Mouse (Mus musculus) stomach, embryonic 14.5 days (tissue): ENCODE results near the gene Armc7. TPM values are rescaled to one million over a fixed set of nuclear protein-coding genes. Genes with fewer than 3 reads are reported as not detected.
"Not testable (repeated sequence)": the region's sequence is repeated elsewhere in the genome, so short reads cannot be mapped to it uniquely, and the experiment has no call there.

Source experiments
- ATAC-seq: fragments of 200-750 bp; cut with Nextera tagmentation; 2 replicates; pipeline ENCODE4 v1.8.0; 2017; ENCODE audit warnings: low read depth, moderate TSS enrichment; ENCODE audit not compliant: insufficient number of reproducible peaks, insufficient read depth, low FRiP score
- H3K27ac ChIP-seq: fragments of 300-500 bp; sonication (generic); 2 replicates; pipeline ENCODE4 v1.5.1; 2014; ENCODE audit warnings: mild to moderate bottlenecking, low read length, moderate library complexity, mixed read lengths
- H3K27me3 ChIP-seq: fragments of 300-500 bp; sonication (generic); 2 replicates; pipeline ENCODE4 v1.6.1; 2014; ENCODE audit warnings: low read length, control low read depth, mixed read lengths; ENCODE audit not compliant: control insufficient read depth, insufficient read depth
- H3K36me3 ChIP-seq: fragments of 300-500 bp; sonication (generic); 2 replicates; pipeline ENCODE4 v1.6.1; 2014; ENCODE audit warnings: mild to moderate bottlenecking, control low read depth, low read length, moderate library complexity, mixed read lengths; ENCODE audit not compliant: control insufficient read depth, insufficient read depth
- H3K4me1 ChIP-seq: fragments of 300-500 bp; sonication (generic); 2 replicates; pipeline ENCODE4 v1.6.1; 2014; ENCODE audit warnings: low read length, control low read depth, mixed read lengths; ENCODE audit not compliant: control insufficient read depth, insufficient read depth
- H3K4me2 ChIP-seq: fragments of 300-500 bp; sonication (generic); replicated peaks from 2 replicates; pipeline ENCODE4 v1.6.1; 2014; ENCODE audit warnings: low read depth, low read length, control low read depth
- H3K4me3 ChIP-seq: fragments of 300-500 bp; sonication (generic); 2 replicates; pipeline ENCODE4 v1.5.1; 2014; ENCODE audit warnings: low read depth, low read length, control low read depth
- H3K9ac ChIP-seq: fragments of 300-500 bp; sonication (generic); replicated peaks from 2 replicates; pipeline ENCODE4 v1.6.1; 2014; ENCODE audit warnings: low read depth, mild to moderate bottlenecking, control low read depth, low read length, moderate library complexity, mixed read lengths
- H3K9me3 ChIP-seq: fragments of 300-500 bp; sonication (generic); 2 replicates; pipeline ENCODE4 v1.6.1; 2016; ENCODE audit warnings: low read depth, low read length, control low read depth; ENCODE audit not compliant: control insufficient read depth
- WGBS: fragments of 180-500 bp; shearing (Covaris S2); extraction: QIAGEN DNeasy Blood & Tissue Kit; methylation state at CpG from one replicate; pipeline ENCODE4 v1.1.7; 2014; 5-methylcytosine and 5-hydroxymethylcytosine counted together
- polyA plus RNA-seq: library from polyadenylated mRNA; unstranded; fragments of >200 nt; fragmentation: Nextera tagmentation; extraction: Ambion mirVana; gene quantifications from 2 replicates; pipeline ENCODE4 v1.2.1, GENCODE M21; 2014

The Armc7 gene
- polyA plus RNA-seq, 1 experiment from 2014 or later, result 8.0 TPM

DNA sequence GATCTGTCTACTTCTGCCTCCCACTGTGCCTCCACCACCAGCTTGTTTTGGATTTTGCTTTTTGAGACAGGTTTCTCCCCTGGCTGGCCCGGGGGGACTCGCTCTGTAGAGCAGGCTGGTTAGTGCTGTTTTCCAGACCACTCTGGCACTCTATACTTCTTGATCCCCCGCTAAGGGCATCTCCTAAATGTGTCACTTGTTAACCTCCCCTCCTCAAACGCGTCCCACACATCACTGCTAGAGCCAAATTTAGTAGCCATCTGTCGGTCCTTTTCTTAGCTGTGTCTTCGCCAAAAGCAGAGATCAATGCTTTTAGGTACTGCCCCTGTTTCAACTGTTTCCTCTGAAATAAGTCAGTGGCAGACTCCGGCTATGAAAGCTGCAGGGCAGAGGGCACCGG, 43.2 kb downstream of the Armc7 start:
- no peaks in the 10 kb centered on the region for H3K9me3 ChIP-seq
- no peak overlapping the region for H3K4me3 ChIP-seq
- H3K9ac ChIP-seq, result no peak overlapping the region
- H3K36me3 ChIP-seq, result peaks cover 4% of the 10 kb centered on the region
- 56% methylated on average over 9 of the region's 9 CpGs for WGBS
- no peak overlapping the region for H3K27ac ChIP-seq
- 0 out of 2 replicates have a peak, but pooled peaks cover 3% of the 10 kb centered on the region for H3K4me1 ChIP-seq
- no peak for ATAC-seq
- no peak overlapping the region for H3K4me2 ChIP-seq
- no peaks in the 10 kb centered on the region for H3K27me3 ChIP-seq

DNA sequence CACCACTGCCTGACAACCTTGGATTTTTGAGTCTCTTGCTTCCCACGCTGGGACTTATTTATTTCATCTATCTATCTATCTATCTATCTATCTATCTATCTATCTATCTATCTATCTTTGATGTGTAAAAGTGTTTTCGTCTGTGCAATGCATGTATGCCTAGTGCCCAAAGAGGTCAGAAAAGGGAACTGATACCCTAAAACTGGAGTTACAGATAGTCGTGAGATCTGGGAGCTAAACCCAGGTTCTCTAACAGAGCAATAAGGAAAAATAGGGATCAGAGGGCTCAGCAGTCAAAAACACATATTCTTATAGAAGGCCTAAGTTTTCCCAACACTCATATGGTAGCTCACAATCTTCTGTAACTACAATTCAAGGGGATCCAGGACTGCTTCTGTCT, 44.1 kb downstream of the Armc7 start:
- peaks cover 12% of the 10 kb centered on the region for H3K36me3 ChIP-seq
- no peaks in the 10 kb centered on the region for H3K9me3 ChIP-seq
- no peak for ATAC-seq
- no peak overlapping the region for H3K4me3 ChIP-seq
- no peaks in the 10 kb centered on the region for H3K27me3 ChIP-seq
- H3K27ac ChIP-seq, result no peak overlapping the region
- 0 out of 2 replicates have a peak, but pooled peaks cover 3% of the 10 kb centered on the region for H3K4me1 ChIP-seq
- H3K9ac ChIP-seq, result no peak overlapping the region
- H3K4me2 ChIP-seq, result no peak overlapping the region
- 85% methylated on average over 3 of the region's 3 CpGs for WGBS

DNA sequence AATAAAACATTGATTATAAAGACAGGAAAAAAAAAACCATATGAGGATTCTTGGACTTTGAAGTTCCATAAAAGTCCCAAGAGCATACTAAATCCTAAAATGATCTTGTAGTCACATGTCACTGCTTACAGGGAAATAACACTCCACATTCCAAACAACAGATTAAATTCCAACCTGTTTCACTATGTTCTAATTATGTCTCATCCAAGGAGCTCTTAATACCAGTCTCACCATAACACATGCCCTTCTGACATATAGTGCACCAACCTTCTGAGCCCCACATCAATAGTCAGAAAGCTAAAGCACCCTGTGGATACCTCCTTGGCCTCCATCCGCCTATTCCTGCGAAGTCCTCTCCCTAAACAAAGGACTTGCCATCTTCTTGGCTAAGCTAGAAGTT, 44.8 kb downstream of the Armc7 start:
- peaks cover 18% of the 10 kb centered on the region for H3K36me3 ChIP-seq
- H3K4me3 ChIP-seq, result no peak overlapping the region
- WGBS, result 78% methylated on average over 2 of the region's 2 CpGs
- H3K27ac ChIP-seq, result no peak overlapping the region
- H3K4me1 ChIP-seq, result no peaks in the 10 kb centered on the region
- no peaks in the 10 kb centered on the region for H3K27me3 ChIP-seq
- no peak overlapping the region for H3K4me2 ChIP-seq
- no peak for ATAC-seq
- H3K9ac ChIP-seq, result no peak overlapping the region
- H3K9me3 ChIP-seq, result no peaks in the 10 kb centered on the region

DNA sequence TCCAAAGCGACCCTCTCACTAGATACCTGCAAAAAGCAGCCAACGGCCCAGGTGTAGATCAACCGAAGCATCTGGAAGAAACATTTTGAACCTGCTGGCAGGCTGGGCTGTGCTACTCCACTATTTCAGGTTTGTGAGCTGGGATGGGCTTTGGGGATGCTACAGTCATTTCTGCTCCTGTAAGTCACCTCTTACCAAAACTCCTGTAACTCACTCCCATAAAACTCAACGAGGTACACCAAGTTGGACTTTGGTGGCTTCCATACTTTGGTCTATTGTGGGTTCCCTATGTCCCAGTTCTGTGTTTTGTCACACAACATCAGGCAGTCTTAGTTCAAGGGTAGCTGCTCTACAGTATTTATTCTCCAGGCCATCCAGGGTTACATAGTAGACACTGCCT, 45.6 kb downstream of the Armc7 start:
- H3K9ac ChIP-seq, result no peak overlapping the region
- H3K36me3 ChIP-seq, result peaks cover 21% of the 10 kb centered on the region
- 80% methylated on average over 4 of the region's 4 CpGs for WGBS
- no peaks in the 10 kb centered on the region for H3K9me3 ChIP-seq
- H3K27me3 ChIP-seq, result no peaks in the 10 kb centered on the region
- ATAC-seq, result no peak
- H3K27ac ChIP-seq, result no peak overlapping the region
- H3K4me1 ChIP-seq, result no peaks in the 10 kb centered on the region
- no peak overlapping the region for H3K4me3 ChIP-seq
- no peak overlapping the region for H3K4me2 ChIP-seq

DNA sequence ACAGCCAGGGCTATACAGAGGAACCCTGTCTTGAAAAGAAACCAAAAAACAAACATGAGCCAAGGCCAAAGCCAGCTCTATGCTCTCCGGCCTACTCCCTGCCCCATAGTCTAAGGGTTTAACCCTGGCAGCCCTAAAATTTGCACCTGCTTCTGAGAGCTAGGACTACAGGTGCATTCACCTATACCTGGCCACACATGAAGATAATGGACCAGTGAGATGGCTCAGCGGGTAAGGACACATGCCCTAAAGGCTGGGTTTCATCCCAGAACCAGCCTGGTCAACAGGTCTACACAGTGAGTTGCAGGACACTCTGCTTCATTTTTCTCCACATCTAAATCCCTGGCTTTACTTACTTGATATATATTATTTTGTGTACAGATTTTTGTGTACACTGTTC, 46.8 kb downstream of the Armc7 start:
- Histone ChIP-seq H3K4me1 (no peaks in the 10 kb centered on the region), H3K9ac (no peak overlapping the region), H3K36me3 (peaks cover 32% of the 10 kb centered on the region), H3K9me3 (no peaks in the 10 kb centered on the region), H3K27ac (no peak overlapping the region), H3K4me2 (no peak overlapping the region), H3K4me3 (no peak overlapping the region), H3K27me3 (no peaks in the 10 kb centered on the region)
- WGBS, result 86% methylated on average over 2 of the region's 2 CpGs
- ATAC-seq, result no peak

DNA sequence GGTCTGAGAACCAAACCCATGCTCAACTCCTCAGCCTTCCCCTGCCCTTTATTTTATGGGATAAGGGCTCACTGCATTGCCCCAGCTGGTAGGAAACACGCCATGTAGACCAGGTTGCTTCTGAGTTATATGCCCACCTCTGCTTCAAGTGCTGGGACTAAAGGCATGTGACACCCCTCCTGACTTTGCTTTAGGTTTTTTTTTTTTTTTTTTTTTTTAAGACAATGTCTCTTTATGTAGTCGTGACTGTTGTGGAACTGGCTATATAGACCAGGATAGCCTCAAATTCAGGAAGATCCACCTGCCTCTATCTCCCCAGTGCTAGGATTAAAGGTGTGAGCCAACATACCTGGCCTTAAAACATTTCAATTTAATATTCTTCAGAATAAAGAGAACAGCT, 47.2 kb downstream of the Armc7 start:
- no peaks in the 10 kb centered on the region for H3K27me3 ChIP-seq
- WGBS, result 69% methylated on average over 2 of the region's 2 CpGs
- H3K4me1 ChIP-seq, result no peaks in the 10 kb centered on the region
- H3K4me3 ChIP-seq, result no peak overlapping the region
- no peak overlapping the region for H3K4me2 ChIP-seq
- H3K27ac ChIP-seq, result no peak overlapping the region
- no peak for ATAC-seq
- H3K9me3 ChIP-seq, result no peaks in the 10 kb centered on the region
- no peak overlapping the region for H3K9ac ChIP-seq
- H3K36me3 ChIP-seq, result peaks cover 36% of the 10 kb centered on the region

DNA sequence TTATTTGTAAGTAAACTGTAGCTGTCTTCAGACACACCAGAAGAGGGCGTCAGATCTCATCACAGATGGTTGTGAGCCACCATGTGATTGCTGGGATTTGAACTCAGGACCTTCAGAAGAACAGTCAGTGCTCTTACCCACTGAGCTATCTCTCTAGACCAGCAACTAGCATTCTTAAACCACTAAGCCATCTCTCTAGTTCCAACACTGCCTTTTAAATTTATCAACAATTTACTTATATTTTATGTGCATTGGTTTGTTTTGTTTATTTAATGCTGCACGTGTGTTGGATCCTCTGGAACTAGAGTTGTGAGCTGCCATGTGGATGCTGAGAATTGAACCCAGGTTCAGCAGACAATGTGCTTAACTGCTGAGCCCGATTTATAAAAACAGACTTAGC, 51.0 kb downstream of the Armc7 start:
- H3K4me1 ChIP-seq, H3K27me3 ChIP-seq, H3K27ac ChIP-seq, H3K4me3 ChIP-seq, ATAC-seq, H3K9me3 ChIP-seq, H3K4me2 ChIP-seq, H3K9ac ChIP-seq: not testable (repeated sequence)
- WGBS, result 77% methylated on average over 3 of the region's 3 CpGs
- peaks cover 62% of the 10 kb centered on the region for H3K36me3 ChIP-seq

DNA sequence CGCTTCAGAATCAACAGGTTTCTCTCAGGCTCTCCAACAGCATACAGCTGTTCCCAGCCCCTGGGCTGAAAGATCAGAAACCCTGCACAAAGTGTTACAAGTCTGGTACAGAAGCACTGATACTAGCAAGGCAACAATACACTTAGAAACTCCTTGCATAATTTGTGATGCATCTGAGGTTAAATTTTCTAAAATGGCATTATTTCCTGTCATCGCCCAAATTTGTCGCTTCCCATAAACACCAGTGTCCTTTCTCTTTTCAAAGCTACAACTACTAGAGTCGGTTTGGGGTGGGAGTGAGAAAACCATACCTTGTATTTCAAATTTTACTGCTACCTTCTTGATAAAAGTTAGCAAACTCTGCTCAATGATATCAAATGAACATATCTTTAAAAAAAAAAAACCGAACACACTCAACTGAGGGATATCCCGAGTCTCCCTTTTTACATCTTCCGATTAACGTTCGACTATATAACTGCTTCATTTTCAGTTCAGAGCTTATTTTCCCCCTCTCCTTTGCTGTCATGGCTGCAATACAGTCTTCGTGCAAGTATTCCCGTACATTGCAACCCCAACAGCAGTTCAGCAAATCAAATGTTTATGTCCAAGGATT, 59.4 kb downstream of the Armc7 start:
- H3K4me3 ChIP-seq, result peak overlapping the region; percentile 95
- H3K27ac ChIP-seq, result peak overlapping the region; percentile 99
- H3K36me3 ChIP-seq, result peaks cover 30% of the 10 kb centered on the region
- no peak for ATAC-seq
- WGBS, result 2% methylated on average over 11 of the region's 11 CpGs
- H3K4me1 ChIP-seq, result peaks cover 10% of the 10 kb centered on the region; the same call in 1 of the 2 replicates
- peak overlapping the region; percentile 93 for H3K9ac ChIP-seq
- no peaks in the 10 kb centered on the region for H3K9me3 ChIP-seq
- no peaks in the 10 kb centered on the region for H3K27me3 ChIP-seq
- peak overlapping the region; percentile 67 for H3K4me2 ChIP-seq
